Mouse (Mus musculus): Measurements from ENCODE around the gene Col19a1.

- TF ChIP-seq CTCF (IDR thresholded peaks at IDR 0.05; ENCODE audit: insufficient read depth, low read length): no peak
- TF ChIP-seq POLR2A (IDR thresholded peaks at IDR 0.05; ENCODE audit: borderline replicate concordance, extremely low read depth, low read depth, low read length): no peak
These were observed 270.8 kb downstream of the Col19a1 start for GRCm38 (mm10) chr1:24316490-24316889.

Measured in lung, adult 2 months (tissue).